Mouse (Mus musculus) Patski (cell line): ENCODE data around the gene Gcnt7. TPM values are rescaled to one million over a fixed set of nuclear protein-coding genes. Genes with fewer than 3 reads are reported as not detected.

Experiments
- ATAC-seq: fragments of 100-300 bp; one replicate; pipeline ENCODE4 v1.8.0; 2021
- CTCF ChIA-PET: fragments of 350-600 bp; sonication (Branson Sonifier 250); formaldehyde crosslinking; loops from one replicate; lab custom pipeline; 2022; ENCODE audit warnings: inconsistent platforms; lab: Charles Lee
- POLR2A ChIA-PET: fragments of 350-600 bp; sonication (Branson Sonifier 250); formaldehyde crosslinking; loops from one replicate; lab custom pipeline; 2022; ENCODE audit warnings: antibody characterized with exemption, inconsistent platforms; lab: Charles Lee
- DNase-seq: peaks from one replicate; pipeline ENCODE4 v3.0.0-alpha.2; 2011; ENCODE audit warnings: low read depth, low spot score
- H3K27me3 ChIP-seq: fragments of 371-371 bp; one replicate; pipeline ENCODE4 v1.5.1; 2021
- CTCF ChIP-seq: fragments of 100-300 bp; IDR thresholded peaks from one replicate; pipeline ENCODE4 v1.5.1; 2021
- in situ Hi-C: fragments of 300-500 bp; cut with MboI; formaldehyde crosslinking; loops from 3 replicates; pipeline ENCODE4 v1.11.1; 2018; ENCODE audit warnings: low pct_unique_long_range_greater_than_20kb, mixed read lengths
- polyA plus RNA-seq: library from polyadenylated mRNA; unstranded; gene quantifications from one replicate; pipeline ENCODE4 v1.2.3, GENCODE M21; 2021

The Gcnt7 gene
- polyA plus RNA-seq, 1 experiment from 2014 or later = 0.06 TPM

DNA sequence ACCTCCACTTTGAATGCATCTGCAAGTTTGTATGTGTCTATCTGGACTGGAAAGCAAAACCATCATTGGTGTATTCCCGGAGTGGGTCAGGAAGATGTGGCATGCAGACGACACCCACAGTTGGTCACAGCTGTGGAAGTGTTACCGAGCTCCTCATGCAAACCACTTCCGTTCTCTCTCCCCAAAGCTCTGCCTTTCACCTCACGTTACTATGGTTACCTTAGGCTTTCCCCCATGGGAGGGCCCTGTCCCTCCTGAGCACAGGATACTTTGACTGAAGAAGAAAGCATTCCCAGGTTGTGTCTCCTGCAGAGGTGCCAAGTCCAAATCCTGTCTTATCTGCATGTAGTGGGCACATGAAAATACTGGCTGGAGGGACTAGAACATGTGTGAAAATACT is 24.6 kb downstream of the Gcnt7 start:
- ATAC-seq (no peak), DNase-seq (no peak)
- in situ Hi-C loops = no loop called here
- POLR2A ChIA-PET = no interaction called here
- CTCF ChIA-PET = interaction anchor here (1.5 kb wide), 1 partner anchor 51 kb away, joined by 3 read pairs; no protein-coding TSS in a partner anchor
- no peak for TF ChIP-seq CTCF
- peaks cover 12% of the 10 kb centered on the region for H3K27me3 ChIP-seq

DNA sequence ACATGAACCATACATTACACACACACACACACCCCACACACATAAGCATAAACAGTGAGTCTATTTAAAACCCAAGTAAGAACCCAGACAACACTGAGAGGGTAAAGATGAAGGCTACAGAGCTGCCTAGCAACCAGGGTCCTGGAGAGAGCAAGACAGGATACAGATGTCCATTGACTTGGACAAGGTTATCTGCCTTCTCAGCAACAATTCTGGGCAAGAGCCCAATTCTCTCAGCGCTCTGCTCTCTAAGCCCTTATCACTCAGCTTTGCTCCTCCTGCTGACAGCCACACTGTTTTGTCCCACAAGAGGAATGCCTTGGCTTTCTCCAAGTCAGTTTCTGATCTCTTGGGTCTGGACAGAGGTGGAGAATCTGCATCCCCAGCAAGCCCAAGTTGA is 27.8 kb downstream of the Gcnt7 start:
- H3K27me3 ChIP-seq = peaks cover 19% of the 10 kb centered on the region
- DNase-seq = no peak
- CTCF ChIA-PET = interaction anchor here (1.4 kb wide), 1 partner anchor 10 kb away, joined by 5 read pairs; the partner anchor contains the start of gene Rtf2
- POLR2A ChIA-PET = no interaction called here
- no peak for TF ChIP-seq CTCF
- in situ Hi-C loops = no loop called here
- no peak for ATAC-seq

DNA sequence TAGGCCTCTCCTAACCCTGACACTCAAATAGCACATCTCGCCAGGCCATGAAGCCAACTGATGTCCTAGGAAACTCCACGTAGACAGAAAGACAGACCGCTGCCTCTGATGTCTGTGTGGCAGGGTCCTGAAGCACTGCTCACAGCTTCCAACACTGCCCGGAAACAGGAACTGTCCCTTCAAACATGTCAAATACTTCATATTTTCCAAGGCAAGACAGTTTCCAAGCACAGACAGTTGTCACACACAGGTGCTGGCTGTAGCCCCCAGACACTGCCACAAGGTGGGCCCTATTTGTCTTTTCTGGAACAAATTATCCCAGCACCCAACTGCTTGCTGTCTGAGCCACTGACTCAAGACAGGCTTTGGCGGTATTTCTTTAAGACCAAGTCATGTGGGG is 40.2 kb downstream of the Gcnt7 start:
- in situ Hi-C loops = no loop called here
- DNase-seq (no peak), ATAC-seq (no peak)
- no peak for TF ChIP-seq CTCF
- CTCF ChIA-PET = no interaction called here
- H3K27me3 ChIP-seq = no peaks in the 10 kb centered on the region
- POLR2A ChIA-PET = no interaction called here

DNA sequence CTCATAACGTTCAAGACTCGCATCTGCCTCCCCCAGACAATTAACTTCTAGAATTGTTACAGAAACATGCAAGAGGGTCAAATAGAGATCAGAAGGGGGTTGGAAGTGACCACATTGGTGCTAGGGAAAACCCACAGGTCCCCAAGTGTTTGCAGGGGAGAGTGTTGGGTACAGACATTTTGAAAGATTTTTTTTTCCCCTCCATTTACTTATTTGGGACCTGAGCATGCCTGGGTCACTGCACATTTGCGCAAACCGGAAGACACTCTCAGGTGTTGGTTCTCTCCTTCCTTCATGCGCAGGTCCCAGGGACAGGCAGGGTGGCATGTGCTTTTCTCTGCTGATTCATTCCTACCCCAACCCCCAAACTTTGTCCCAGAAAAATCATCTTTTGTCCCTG is 41.5 kb downstream of the Gcnt7 start:
- ATAC-seq (no peak), DNase-seq (no peak)
- in situ Hi-C loops = no loop called here
- CTCF ChIA-PET = no interaction called here
- TF ChIP-seq CTCF = no peak
- POLR2A ChIA-PET = no interaction called here
- H3K27me3 ChIP-seq = no peaks in the 10 kb centered on the region

DNA sequence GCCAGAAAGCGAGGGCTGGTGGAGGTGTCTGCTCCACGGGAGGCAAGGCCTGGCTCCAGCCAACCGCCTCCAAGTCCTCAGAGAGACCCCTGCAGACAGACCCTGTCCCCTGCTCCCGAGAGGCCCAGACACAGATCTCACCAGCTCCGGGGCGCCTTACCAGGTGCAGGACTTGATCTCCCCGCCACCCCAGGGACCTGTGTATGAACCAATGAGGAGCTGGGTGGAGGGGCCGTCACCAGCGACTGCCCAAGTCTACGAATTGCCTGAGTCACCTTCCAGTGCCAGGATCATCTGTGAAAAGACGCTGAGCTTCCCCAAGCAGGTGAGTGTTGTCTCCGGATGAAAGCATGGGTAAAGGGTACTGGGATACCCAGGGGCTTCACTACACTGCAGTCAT is 42.2 kb downstream of the Gcnt7 start:
- in situ Hi-C loops = no loop called here
- CTCF ChIA-PET = no interaction called here

DNA sequence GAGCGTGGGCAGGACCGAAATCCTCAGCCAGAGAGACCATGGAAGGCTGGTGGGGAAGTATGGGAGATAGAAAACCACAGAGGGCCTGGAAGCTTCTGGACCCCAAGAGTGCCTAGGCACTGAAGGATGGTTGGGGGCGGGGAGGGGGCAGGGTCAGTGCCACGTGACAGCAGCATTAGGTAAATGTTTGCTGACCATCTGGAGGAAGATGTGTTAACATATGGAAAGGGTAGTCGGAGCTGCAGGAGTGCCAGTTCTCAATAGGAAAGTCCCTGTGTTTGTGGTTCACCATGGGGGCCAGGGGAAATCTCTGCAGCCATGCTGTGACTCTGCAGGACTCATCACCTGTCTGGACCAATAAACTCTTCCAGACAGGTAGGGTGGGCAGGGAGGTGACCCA is 44.5 kb downstream of the Gcnt7 start:
- H3K27me3 ChIP-seq = no peaks in the 10 kb centered on the region
- no peak for TF ChIP-seq CTCF
- DNase-seq = no peak
- POLR2A ChIA-PET = interaction anchor here (0.6 to 0.7 kb wide), 2 partner anchors 29 to 113 kb away, joined by 4 to 5 read pairs; no protein-coding TSS in a partner anchor
- no peak for ATAC-seq
- in situ Hi-C loops = no loop called here
- CTCF ChIA-PET = interaction anchor here (1.0 kb wide), 1 partner anchor 10 kb away, joined by 3 read pairs; no protein-coding TSS in a partner anchor

More for the DNA sequence above, 42.2 kb downstream of the Gcnt7 start:
- POLR2A ChIA-PET = no interaction called here
- TF ChIP-seq CTCF = no peak
- H3K27me3 ChIP-seq = no peaks in the 10 kb centered on the region
- DNase-seq = no peak
- ATAC-seq = no peak

DNA sequence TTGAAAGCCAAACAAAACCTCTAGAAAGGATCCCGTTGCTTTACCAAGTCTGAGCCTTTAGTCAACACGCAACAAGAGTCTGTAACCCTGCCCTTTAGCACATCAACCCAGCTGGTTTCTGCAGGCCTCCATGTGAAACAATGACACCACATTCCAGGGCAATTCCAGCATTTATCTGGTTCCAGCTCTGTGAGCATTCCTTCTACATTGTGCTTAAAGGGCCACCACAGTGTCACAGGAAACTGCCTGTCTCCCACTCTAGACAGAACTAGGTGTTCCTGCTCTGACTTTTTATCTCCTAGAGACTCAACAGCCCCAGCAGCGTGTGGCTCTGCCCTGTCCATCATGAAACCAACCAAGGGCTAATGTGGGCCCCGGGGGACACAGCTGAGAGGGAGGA is 45.1 kb downstream of the Gcnt7 start:
- H3K27me3 ChIP-seq = no peaks in the 10 kb centered on the region
- POLR2A ChIA-PET = interaction anchor here (0.6 to 0.7 kb wide), 2 partner anchors 30 to 113 kb away, joined by 4 to 5 read pairs; no protein-coding TSS in a partner anchor
- peak; percentile 44 for ATAC-seq
- in situ Hi-C loops = no loop called here
- no peak for DNase-seq
- CTCF ChIA-PET = interaction anchor here (1.0 to 1.4 kb wide), 2 partner anchors 9 to 14 kb away, joined by 3 read pairs; no protein-coding TSS in a partner anchor
- TF ChIP-seq CTCF = no peak

DNA sequence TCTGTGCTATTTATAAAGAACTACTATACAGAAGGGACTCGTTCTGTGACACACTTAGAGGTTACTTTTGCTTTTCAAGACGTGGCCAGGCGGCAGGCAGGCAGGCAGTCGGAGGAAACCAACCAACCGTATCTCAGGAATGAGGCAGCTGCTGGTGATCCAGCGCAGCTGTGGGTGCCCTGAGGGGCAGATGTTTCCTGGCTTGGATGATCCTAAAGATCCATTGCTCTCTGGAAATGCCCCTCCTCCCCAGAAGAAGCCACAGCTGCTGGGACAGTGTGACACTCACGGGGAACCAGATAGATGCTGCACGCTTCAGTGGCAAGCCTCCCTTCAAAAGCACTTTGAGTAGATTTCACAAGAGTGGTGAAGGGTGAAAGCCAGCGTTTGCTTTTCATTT is 45.9 kb downstream of the Gcnt7 start:
- H3K27me3 ChIP-seq = no peaks in the 10 kb centered on the region
- in situ Hi-C loops = no loop called here
- POLR2A ChIA-PET = no interaction called here
- DNase-seq (peak; percentile 22), ATAC-seq (peak; percentile 60)
- CTCF ChIA-PET = interaction anchor here (1.4 kb wide), 1 partner anchor 15 kb away, joined by 3 read pairs; no protein-coding TSS in a partner anchor
- TF ChIP-seq CTCF = no peak

DNA sequence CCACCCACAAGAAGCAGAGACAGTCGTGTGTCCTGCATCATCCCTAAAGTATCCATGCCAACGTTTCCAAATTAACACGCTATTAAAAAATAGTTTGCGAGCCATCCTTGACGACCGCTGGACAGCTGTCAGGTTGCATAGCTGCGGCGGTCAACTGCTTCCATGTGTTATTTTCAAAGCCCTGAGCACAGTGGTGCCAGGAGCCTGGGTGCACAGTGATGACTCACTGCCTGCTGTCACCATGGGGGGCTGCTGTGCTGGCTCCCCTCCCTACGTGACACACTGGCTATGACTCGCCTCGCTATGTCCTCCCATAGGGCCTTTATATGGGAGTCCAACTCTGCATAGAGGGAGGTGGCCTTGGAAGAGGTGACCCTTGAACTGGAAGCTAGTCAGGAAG is 47.3 kb downstream of the Gcnt7 start:
- no peak for TF ChIP-seq CTCF
- in situ Hi-C loops = no loop called here
- ChIA-PET CTCF (no interaction called here), POLR2A (no interaction called here)
- ATAC-seq (no peak), DNase-seq (no peak)
- H3K27me3 ChIP-seq = no peaks in the 10 kb centered on the region

DNA sequence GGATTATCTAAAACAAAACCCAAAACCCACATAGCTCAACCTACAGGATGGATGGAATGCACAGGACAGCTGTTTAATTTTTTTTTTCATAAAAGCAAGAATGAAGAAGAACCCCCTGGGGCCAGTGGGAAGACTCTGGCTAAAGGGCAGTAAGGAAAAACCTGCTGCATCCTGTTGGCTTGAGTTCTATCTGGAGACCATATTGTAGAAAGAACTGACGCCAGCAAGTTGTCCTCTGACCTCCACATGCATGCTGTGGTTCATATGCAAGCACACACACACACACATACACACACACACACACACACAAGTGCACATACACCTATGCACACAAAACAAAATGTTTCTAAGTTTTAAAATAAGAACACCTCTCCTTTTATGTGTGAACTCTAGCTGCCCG is 47.7 kb downstream of the Gcnt7 start:
- no peak for TF ChIP-seq CTCF
- ChIA-PET POLR2A (no interaction called here), CTCF (no interaction called here)
- H3K27me3 ChIP-seq = no peaks in the 10 kb centered on the region
- ATAC-seq (no peak), DNase-seq (no peak)
- in situ Hi-C loops = no loop called here

DNA sequence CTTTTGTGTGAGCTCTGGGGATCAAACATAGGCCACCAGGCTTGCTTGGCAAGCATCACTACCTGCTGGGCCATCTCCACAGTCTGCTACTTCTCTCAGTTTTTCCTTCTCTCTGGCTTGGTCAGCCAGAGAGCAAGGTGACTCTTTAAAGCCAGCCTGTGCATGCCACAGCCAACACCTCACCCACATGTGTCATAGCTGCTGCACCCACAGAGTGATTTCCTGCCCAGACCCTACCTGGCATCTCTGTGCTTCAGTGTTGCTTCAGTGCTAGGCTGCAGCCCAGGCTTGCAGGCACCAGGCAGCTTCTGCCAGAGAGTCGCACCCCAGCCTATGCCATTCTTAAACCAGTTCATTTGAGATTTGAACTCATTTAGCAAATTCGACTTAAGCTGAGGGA is 50.9 kb downstream of the Gcnt7 start:
- no peak for TF ChIP-seq CTCF
- ChIA-PET CTCF (interaction anchor here (1.7 kb wide), 1 partner anchor 11 kb away, joined by 4 read pairs; no protein-coding TSS in a partner anchor), POLR2A (no interaction called here)
- DNase-seq (no peak), ATAC-seq (no peak)
- no peaks in the 10 kb centered on the region for H3K27me3 ChIP-seq
- in situ Hi-C loops = no loop called here

DNA sequence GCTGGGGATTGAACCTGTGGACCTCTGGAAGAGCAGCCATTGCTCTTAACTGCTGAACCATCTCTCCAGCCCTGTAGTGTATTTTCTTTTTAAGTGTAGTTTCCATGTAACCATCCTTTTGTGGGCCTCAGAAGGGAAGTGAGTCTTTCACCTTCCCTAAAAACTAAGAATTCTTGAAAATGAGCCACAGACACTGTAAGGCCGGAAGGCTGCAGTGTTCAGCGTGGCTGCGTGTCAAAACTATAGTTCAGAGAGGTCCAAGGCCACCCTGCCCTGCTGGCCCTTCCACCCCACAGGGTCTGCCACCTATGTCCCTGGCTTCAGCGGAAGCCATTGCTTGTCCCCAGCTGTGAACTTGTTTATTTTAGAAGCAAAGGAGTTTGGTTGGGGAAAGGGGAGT is 52.2 kb downstream of the Gcnt7 start:
- H3K27me3 ChIP-seq = no peaks in the 10 kb centered on the region
- DNase-seq (no peak), ATAC-seq (no peak)
- in situ Hi-C loops = no loop called here
- ChIA-PET CTCF (no interaction called here), POLR2A (no interaction called here)
- no peak for TF ChIP-seq CTCF
